Mouse (Mus musculus) layer of hippocampus, postnatal 25 days (tissue): ENCODE measurements at regions not wholly inside any gene's neighbourhood (a gene's known extent, or its start where the extent isn't known, plus 50 kb on each side); places are given as distances from the start of the nearest gene placed in this dataset.
A peak's percentile ranks its signal among the peaks of the same experiment; 100 is the strongest.
"Not testable (repeated sequence)": the region's sequence is repeated elsewhere in the genome, so short reads cannot be mapped to it uniquely, and the experiment has no call there.

Experiments used
- DNase-seq, 2 experiments: peaks; one replicate each; pipeline ENCODE4 v3.0.0; 2022; ENCODE audit warnings: mixed read lengths in 2 of 2, low spot score in 1 of 2; ENCODE audit errors: extremely low spot score in 1 of 2

DNA sequence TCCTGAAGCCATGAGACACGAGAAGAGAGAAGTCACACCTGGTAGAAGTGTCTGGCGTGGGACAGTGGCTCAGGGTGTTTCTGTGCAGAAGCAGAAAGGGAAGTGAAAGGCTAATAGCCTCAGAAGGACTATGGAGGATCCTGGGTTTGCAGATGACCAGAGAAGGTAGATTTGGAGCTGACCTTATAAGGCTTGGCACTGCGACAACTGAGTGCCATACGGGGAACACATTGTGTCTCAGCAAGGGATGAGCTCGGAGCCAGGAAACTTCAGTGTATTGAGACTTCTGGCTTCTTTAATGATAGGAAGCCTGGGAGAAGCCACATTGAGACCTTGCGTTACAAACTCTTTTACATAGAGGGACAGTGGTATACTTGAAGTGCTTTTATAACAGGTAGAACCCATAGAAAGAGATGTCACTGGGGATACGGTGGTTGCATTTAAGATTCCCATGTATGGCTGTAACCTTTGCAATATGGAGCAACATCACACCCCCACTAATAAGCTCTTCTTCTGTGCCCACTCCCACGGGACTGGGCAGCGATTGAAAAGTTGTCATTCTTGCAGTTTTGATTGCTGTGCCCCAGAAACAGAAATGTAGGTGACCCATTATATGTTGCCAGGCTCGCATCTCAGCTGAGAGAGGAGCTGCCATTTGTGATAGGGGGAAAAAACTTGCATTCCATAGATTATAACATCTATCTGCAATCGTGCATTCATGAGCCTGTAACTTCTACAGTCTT lies 61.8 kb upstream of the Dync1i1 start:
- DNase-seq: no peak

DNA sequence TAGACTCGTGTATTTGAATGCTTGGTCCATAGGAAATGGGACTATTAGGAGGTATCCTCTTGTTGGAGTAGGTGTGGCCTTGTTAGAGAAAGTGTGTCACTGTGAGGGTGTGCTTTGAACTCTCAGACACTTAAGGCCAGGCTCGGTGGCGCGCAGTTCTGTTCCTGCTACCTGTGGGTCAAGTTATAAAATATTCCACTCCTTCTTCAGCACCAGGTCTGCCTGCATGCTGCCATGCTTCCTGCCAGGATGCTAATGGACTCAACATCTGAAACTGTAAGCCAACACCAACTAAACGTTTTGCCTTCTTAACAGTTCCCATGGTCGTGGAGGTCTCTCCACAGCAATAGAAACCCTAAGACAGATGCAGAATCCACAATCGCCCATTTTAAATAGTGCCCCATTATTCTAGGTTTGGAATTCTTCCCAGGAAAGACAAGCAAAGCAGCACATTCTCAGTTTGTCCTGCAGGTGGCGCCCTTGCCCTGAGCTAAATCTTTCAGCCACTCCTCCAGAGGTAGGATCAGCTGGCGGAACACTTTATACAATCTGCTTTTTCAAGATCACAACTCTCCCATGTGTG lies 80.2 kb upstream of the Dync1i1 start:
- DNase-seq: peak; percentile 74 to 87

- no peak for DNase-seq
These were observed 91.2 kb upstream of the Dync1i1 start for GRCm38 (mm10) chr6:5634222-5634621.

DNA sequence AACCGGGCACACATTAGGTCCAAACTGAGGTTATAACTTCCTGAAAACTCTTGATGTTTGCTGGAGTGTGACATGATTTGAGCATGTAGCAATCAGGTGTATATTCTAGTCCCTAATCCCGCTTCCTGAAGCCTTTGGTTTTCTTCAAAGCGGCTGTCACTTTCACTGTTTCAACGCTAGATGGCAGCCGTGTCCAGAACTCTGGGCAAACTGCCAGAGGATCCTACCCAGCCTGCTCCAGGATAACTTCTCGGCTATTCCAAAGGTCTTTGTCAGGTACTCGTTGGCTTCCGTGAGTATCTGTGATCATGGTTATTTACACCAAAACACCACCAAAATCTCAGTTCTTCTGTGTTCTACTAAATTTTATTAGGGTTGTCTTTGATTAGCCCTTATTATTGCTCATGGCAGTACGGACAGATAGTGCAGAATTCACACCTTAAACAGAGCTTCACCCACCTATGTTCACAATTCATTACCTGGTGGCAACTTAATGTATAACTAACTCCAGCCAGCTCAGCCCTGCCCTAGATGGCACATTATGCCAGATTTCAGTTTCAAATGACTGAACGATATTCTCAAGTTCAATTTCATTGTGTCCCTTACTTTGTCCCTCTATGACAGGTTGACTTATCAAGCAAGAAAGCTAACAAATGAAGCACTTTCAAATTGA lies 92.3 kb upstream of the Dync1i1 start:
- DNase-seq: peak; percentile 19 to 60

- DNase-seq: no peak
These were observed 101.4 kb upstream of the Dync1i1 start for GRCm38 (mm10) chr6:5624085-5624484.

GRCm38 (mm10) chr6:5621582-5621981 lies 103.9 kb upstream of the Dync1i1 start:
- DNase-seq: no peak

DNA sequence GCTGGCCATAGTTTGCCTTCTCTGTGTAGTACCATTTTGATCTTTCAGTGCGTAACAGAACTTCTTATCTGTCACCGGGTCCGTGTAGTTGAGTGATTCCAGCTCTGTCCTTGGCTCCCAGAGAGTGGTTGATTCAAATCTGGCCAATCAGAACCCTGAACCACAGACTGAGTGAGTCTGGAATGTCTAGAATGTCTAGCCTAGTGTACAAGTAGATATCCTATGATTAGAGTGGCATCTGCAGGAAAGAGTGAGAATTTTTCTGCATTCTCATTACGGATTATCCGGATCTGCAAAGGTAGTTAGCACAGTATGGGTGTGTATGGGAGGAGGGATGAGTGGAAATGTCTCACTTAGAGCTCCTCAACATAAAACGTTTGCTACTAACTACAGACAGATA lies 97.9 kb upstream of the Pdk4 start:
- DNase-seq: no peak

- DNase-seq: peak; percentile 25 to 67
These were observed 93.5 kb upstream of the Pdk4 start for GRCm38 (mm10) chr6:5589635-5590034.

GRCm38 (mm10) chr6:5582923-5583525 lies 86.9 kb upstream of the Pdk4 start:
- DNase-seq: no peak

GRCm38 (mm10) chr6:5576891-5577290 lies 80.8 kb upstream of the Pdk4 start:
- not testable (repeated sequence) for DNase-seq

DNA sequence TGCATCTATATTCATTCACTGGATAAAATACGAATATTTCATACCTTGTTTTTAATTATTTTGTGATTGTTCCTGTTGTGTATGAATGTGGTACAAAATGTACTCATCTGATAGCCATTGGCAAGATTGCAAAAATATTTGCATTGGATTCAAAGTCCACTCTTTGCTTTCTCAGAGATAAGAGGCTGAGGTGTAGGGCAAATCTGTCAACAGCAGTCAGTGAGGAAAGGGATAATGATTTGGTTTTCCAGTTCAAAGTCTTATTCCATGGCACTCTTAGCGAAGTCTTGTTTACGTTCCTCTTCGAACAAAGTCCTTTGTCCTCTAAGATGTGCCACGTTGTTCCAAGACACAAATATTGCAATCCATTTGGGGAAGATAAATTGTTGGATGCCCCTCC lies 70.5 kb upstream of the Pdk4 start:
- DNase-seq: no peak

- no peak for DNase-seq
These were observed 68.9 kb upstream of the Pdk4 start for GRCm38 (mm10) chr6:5565049-5565448.

- DNase-seq: no peak
These were observed 57.7 kb upstream of the Pdk4 start for GRCm38 (mm10) chr6:5553703-5554394.

- DNase-seq: no peak
These were observed 54.0 kb upstream of the Pdk4 start for GRCm38 (mm10) chr6:5550067-5550466.
